ENCODE assay signal across 8 mouse cellular contexts in genomic region chr11:95413641-95414535, GRCm38 (mm10). TPM values are rescaled to one million over a fixed set of nuclear protein-coding genes. Genes with fewer than 3 reads are reported as not detected.
DNase-seq lines count a peak whose midpoint lies in the region; ATAC-seq and TF ChIP-seq lines count a peak whose summit lies in the region.

Gene Spop (plus strand): TSS chr11:95414080.

- no peak for TF ChIP-seq CTCF in E14TG2a.4 (conservative IDR thresholded peaks at IDR 0.05; ENCODE audit: low read length)
- TF ChIP-seq CTCF in liver, postnatal 0 days (IDR thresholded peaks at IDR 0.05; ENCODE audit: low read depth) = no peak

- ATAC-seq in forebrain, embryonic 13.5 days = peak; percentile 84
- peak; percentile 93 for ATAC-seq in liver, postnatal 0 days
- ATAC-seq in neural tube, embryonic 14.5 days (ENCODE audit: low read depth) = peak; percentile 85

- TF ChIP-seq EP300 in liver, postnatal 0 days (IDR thresholded peaks at IDR 0.05; ENCODE audit: low read depth) = 0 out of 2 replicates have a peak, but pooled peaks have one; percentile 17

- WGBS in forebrain, embryonic 13.5 days = 3% methylated on average over 37 of the region's 58 CpGs
- WGBS in large intestine, adult 2 months = 1% methylated on average over 56 of the region's 58 CpGs
- under 1% methylated on average over 37 of the region's 58 CpGs for WGBS in liver, postnatal 0 days (ENCODE audit: insufficient replicate concordance)
- WGBS in neural tube, embryonic 14.5 days = 4% methylated on average over 39 of the region's 58 CpGs

- H3K27ac ChIP-seq in forebrain, embryonic 13.5 days = peak within 1 kb of the TSS; percentile 94
- H3K27ac ChIP-seq in liver, postnatal 0 days (ENCODE audit: low read depth) = peak within 1 kb of the TSS; percentile 94
- peak within 1 kb of the TSS; percentile 91 for H3K27ac ChIP-seq in neural tube, embryonic 14.5 days (ENCODE audit: low read depth, low read length)

- peak; percentile 94 for DNase-seq in c-Kit-positive CD71-positive TER-119-positive erythroid progenitor cells, embryonic 14.5 days (ENCODE audit: low spot score)
- DNase-seq in heart, postnatal 10 days = peak; percentile 93 to 97
- peak; percentile 89 for DNase-seq in large intestine, adult 2 months (ENCODE audit: low read depth, low spot score)
- peak; percentile 96 for DNase-seq in liver, postnatal 0 days
- DNase-seq in testis, postnatal 10 days (ENCODE audit: low spot score) = peak; percentile 97

- peak within 1 kb of the TSS; percentile 79 for H3K9ac ChIP-seq in forebrain, embryonic 13.5 days
- H3K9ac ChIP-seq in liver, postnatal 0 days (replicated peaks) = peak within 1 kb of the TSS; percentile 82
- H3K9ac ChIP-seq in neural tube, embryonic 14.5 days (replicated peaks; ENCODE audit: low read depth, low read length) = peak within 1 kb of the TSS; percentile 70

- H3K9me3 ChIP-seq in E14TG2a.4 (ENCODE audit: low read length) = peaks cover 5% of the 10 kb centered on the region
- no peaks in the 10 kb centered on the region for H3K9me3 ChIP-seq in forebrain, embryonic 13.5 days (replicated peaks)
- H3K9me3 ChIP-seq in liver, postnatal 0 days (ENCODE audit: low read length) = no peaks in the 10 kb centered on the region
- no peaks in the 10 kb centered on the region for H3K9me3 ChIP-seq in neural tube, embryonic 14.5 days (ENCODE audit: control insufficient read depth, low read length)

- peaks cover 8% of the 10 kb centered on the region for H3K36me3 ChIP-seq in E14TG2a.4 (ENCODE audit: insufficient read depth, low read length)
- peaks cover 5% of the 10 kb centered on the region; the same call in 1 of the 2 replicates for H3K36me3 ChIP-seq in forebrain, embryonic 13.5 days (ENCODE audit: poor library complexity, severe bottlenecking)
- H3K36me3 ChIP-seq in liver, postnatal 0 days (replicated peaks; ENCODE audit: insufficient read depth, low read length) = no peaks in the 10 kb centered on the region; the same call in 1 of the 2 replicates
- H3K36me3 ChIP-seq in neural tube, embryonic 14.5 days (ENCODE audit: control insufficient read depth, insufficient read depth, low read length) = no peaks in the 10 kb centered on the region

- peak within 1 kb of the TSS; percentile 78 for H3K4me2 ChIP-seq in forebrain, embryonic 13.5 days
- H3K4me2 ChIP-seq in liver, postnatal 0 days (ENCODE audit: low read depth, low read length) = peak within 1 kb of the TSS; percentile 69
- peak within 1 kb of the TSS; percentile 68 for H3K4me2 ChIP-seq in neural tube, embryonic 14.5 days (ENCODE audit: low read depth, low read length)

- intact Hi-C loops in heart, postnatal 10 days (cut with DNase I) = no loop called here

- H3K4me3 ChIP-seq in E14TG2a.4 (replicated peaks; ENCODE audit: low read length) = peak within 1 kb of the TSS; percentile 87
- H3K4me3 ChIP-seq in forebrain, embryonic 13.5 days = peak within 1 kb of the TSS; percentile 60
- H3K4me3 ChIP-seq in liver, postnatal 0 days (ENCODE audit: low read depth, low read length) = peak within 1 kb of the TSS; percentile 80
- peak within 1 kb of the TSS; percentile 47 for H3K4me3 ChIP-seq in neural tube, embryonic 14.5 days (ENCODE audit: low read depth, low read length)

- H3K27me3 ChIP-seq in E14TG2a.4 (ENCODE audit: insufficient read depth, low read length) = peaks cover 24% of the 10 kb centered on the region
- 0 out of 2 replicates have a peak, but pooled peaks cover 2% of the 10 kb centered on the region for H3K27me3 ChIP-seq in forebrain, embryonic 13.5 days
- H3K27me3 ChIP-seq in liver, postnatal 0 days (ENCODE audit: insufficient read depth, low read length) = no peaks in the 10 kb centered on the region
- H3K27me3 ChIP-seq in neural tube, embryonic 14.5 days (ENCODE audit: control insufficient read depth, insufficient read depth, low read length) = no peaks in the 10 kb centered on the region

- H3K4me1 ChIP-seq in E14TG2a.4 (replicated peaks; ENCODE audit: low read depth, low read length) = peaks cover 20% of the 10 kb centered on the region
- peaks cover 35% of the 10 kb centered on the region for H3K4me1 ChIP-seq in forebrain, embryonic 13.5 days
- H3K4me1 ChIP-seq in liver, postnatal 0 days (ENCODE audit: insufficient read depth) = peaks cover 18% of the 10 kb centered on the region
- H3K4me1 ChIP-seq in neural tube, embryonic 14.5 days (ENCODE audit: control insufficient read depth, insufficient read depth, low read length) = peaks cover 17% of the 10 kb centered on the region

RNA-seq across cellular contexts. Expression of gene Spop, which starts in this region (rescaled TPM):
- polyA plus RNA-seq in forebrain, embryonic 13.5 days (2015; fragmentation: Nextera tagmentation; extraction: Ambion mirVana) = 175 and 178 TPM in 2 replicates
- total RNA-seq in heart, postnatal 10 days (2021) = 100 to 1,000 TPM; 132 to 136 TPM
- polyA plus RNA-seq in large intestine, adult 2 months (2012; rRNA removed) = 28.2 and 35.5 TPM in 2 replicates
- polyA plus RNA-seq in liver, postnatal 0 days (2015; fragmentation: Nextera tagmentation; extraction: Ambion mirVana) = 42.4 and 53.2 TPM in 2 replicates
- polyA plus RNA-seq in neural tube, embryonic 14.5 days (2014; fragmentation: Nextera tagmentation; extraction: Ambion mirVana) = 166 and 198 TPM in 2 replicates

Comparison
In these comparisons a context has a peak if more than half of its experiments do, and no peak if none do; other contexts are left out.
1. Peak in every context shown above with its lines: DNase-seq, ATAC-seq, H3K4me3 ChIP-seq and H3K27ac ChIP-seq.